Mouse (Mus musculus): ENCODE data around the gene Sec23ip. TPM values are rescaled to one million over a fixed set of nuclear protein-coding genes. Genes with fewer than 3 reads are reported as not detected.
A peak's percentile ranks its signal among the peaks of the same experiment; 100 is the strongest.

Gene Sec23ip
- polyA plus RNA-seq, 1 experiment, result 21.2 TPM

DNA sequence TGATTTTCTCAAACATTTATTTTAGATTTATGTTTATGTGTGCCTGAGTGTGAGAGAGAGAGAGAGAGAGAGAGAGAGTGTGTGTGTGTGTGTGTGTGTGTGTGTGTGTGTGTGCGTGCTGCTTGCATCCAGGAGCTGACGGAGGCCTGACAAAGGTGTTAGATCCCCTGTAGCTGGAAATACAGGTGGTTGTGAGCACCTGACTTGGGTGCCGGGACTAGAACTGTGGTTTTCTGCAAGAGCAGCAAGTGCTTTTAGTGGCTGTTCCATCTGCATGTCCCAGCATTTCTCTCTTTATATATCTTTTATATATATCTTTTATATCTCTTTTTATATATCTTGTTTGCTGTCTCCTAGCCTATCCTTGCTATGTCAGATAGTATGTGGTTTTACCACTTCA lies 37.1 kb downstream of the Sec23ip start:
- Histone ChIP-seq H3K79me2 (ENCODE audit: control insufficient read depth, insufficient read depth) (no peaks in the 10 kb centered on the region), H3ac (ENCODE audit: control insufficient read depth, insufficient read length, low read depth) (no peak overlapping the region), H3K36me3 (ENCODE audit: control insufficient read depth, insufficient read depth) (peaks cover 58% of the 10 kb centered on the region), H3K4me3 (ENCODE audit: insufficient read depth, poor library complexity, severe bottlenecking) (no peak overlapping the region), H3K27me3 (ENCODE audit: control insufficient read depth, insufficient read depth, insufficient read length) (no peaks in the 10 kb centered on the region), H3K79me3 (ENCODE audit: low read depth) (no peaks in the 10 kb centered on the region)
- no peak for TF ChIP-seq MAX (IDR thresholded peaks at IDR 0.05)
- TF ChIP-seq MYOD1 (IDR thresholded peaks at IDR 0.05; ENCODE audit: control insufficient read depth, insufficient read length, low read depth), result no peak
- no peak for TF ChIP-seq USF1 (IDR thresholded peaks at IDR 0.05; ENCODE audit: low read depth)
- no peak for TF ChIP-seq MYOG (IDR thresholded peaks at IDR 0.05; ENCODE audit: control insufficient read depth, extremely low read depth, insufficient read length)
- TF ChIP-seq CTCF (IDR thresholded peaks at IDR 0.05; ENCODE audit: control insufficient read depth, insufficient read depth, insufficient read length), result no peak
- no peak for TF ChIP-seq CEBPB (IDR thresholded peaks at IDR 0.05; ENCODE audit: low read depth)

DNA sequence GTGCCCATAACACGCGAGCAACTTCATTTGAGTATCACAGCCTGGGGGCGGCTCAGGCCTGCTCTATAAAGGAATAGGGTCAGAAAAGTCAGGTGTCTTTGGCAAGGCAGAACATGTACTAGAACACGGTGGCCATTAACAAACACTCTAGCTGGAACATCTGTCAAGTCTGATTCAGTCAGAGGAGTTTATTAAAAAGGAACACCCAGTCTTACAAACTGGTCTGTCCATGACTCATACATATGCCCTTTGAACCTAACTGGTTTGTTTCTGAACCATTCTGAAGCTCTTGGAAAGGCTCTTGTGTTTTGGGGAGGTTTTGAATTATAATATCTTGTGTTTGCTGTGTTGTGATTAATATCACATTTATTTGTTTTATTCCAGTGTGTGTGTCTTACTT lies 45.3 kb downstream of the Sec23ip start:
- H3K79me3 ChIP-seq (ENCODE audit: low read depth), result no peaks in the 10 kb centered on the region
- H3K79me2 ChIP-seq (ENCODE audit: control insufficient read depth, insufficient read depth), result no peaks in the 10 kb centered on the region
- TF ChIP-seq CTCF (IDR thresholded peaks at IDR 0.05; ENCODE audit: control insufficient read depth, insufficient read depth, insufficient read length) (no peak), MAX (IDR thresholded peaks at IDR 0.05) (no peak), USF1 (IDR thresholded peaks at IDR 0.05; ENCODE audit: low read depth) (no peak), MYOG (IDR thresholded peaks at IDR 0.05; ENCODE audit: control insufficient read depth, extremely low read depth, insufficient read length) (no peak), CEBPB (IDR thresholded peaks at IDR 0.05; ENCODE audit: low read depth) (no peak)
- H3K4me3 ChIP-seq (ENCODE audit: insufficient read depth, poor library complexity, severe bottlenecking), result no peak overlapping the region
- peaks cover 4% of the 10 kb centered on the region for H3K27me3 ChIP-seq (ENCODE audit: control insufficient read depth, insufficient read depth, insufficient read length)
- H3K36me3 ChIP-seq (ENCODE audit: control insufficient read depth, insufficient read depth), result peaks cover 3% of the 10 kb centered on the region
- no peak overlapping the region for H3ac ChIP-seq (ENCODE audit: control insufficient read depth, insufficient read length, low read depth)

DNA sequence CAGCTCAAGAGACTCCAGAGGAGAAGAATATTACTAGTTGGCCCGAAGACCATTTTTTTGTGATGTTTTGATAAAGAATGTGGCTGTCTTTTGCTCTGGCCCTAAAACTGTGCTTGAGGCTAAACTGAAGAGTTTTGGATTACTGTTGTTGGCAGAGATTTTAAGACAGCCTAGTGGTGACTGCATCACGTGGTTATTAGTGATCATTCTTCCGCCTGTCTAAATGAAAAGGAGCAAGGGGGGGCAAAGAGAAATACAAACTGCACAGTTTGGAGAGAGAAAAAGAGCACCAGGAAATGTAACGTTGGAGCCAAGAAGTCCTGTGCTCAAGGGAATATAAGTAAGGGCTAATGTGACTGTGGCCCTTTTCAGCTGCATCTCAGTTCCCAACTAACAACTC lies 48.7 kb downstream of the Sec23ip start:
- TF ChIP-seq MYOD1 (IDR thresholded peaks at IDR 0.05; ENCODE audit: control insufficient read depth, insufficient read length, low read depth), result no peak
- no peak for TF ChIP-seq CTCF (IDR thresholded peaks at IDR 0.05; ENCODE audit: control insufficient read depth, insufficient read depth, insufficient read length)
- TF ChIP-seq USF1 (IDR thresholded peaks at IDR 0.05; ENCODE audit: low read depth), result peak; percentile 18
- no peaks in the 10 kb centered on the region for H3K79me2 ChIP-seq (ENCODE audit: control insufficient read depth, insufficient read depth)
- H3K36me3 ChIP-seq (ENCODE audit: control insufficient read depth, insufficient read depth), result no peaks in the 10 kb centered on the region
- no peaks in the 10 kb centered on the region for H3K79me3 ChIP-seq (ENCODE audit: low read depth)
- H3K27me3 ChIP-seq (ENCODE audit: control insufficient read depth, insufficient read depth, insufficient read length), result peaks cover 4% of the 10 kb centered on the region
- H3ac ChIP-seq (ENCODE audit: control insufficient read depth, insufficient read length, low read depth), result no peak overlapping the region
- no peak overlapping the region for H3K4me3 ChIP-seq (ENCODE audit: insufficient read depth, poor library complexity, severe bottlenecking)

DNA sequence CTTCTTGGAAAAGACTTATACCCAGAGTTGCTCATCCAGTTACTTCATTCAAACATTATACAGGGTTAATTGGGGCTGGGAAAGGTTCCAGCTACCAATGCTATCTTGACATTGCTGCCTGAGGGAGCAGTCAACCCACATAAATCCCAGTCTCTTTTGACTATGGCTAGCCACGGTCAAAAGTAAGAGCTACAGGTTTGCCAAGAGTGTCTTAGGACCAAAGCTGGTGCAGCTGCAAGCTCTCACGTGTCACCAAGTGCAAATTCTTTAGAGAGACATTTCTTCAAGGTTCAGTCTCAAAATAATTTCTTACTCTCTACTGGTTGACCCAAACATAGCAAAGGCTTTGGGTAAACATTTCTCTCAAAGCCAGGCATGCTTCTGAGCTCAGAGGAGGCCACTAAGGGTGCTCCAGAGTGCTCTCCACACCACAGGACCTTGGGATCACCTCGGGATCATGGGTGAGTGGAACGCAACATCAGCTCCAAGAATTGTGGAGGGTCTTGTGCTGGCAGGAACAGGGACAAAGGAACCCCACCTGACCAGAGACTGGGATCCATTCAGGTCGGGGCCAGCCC lies 80.3 kb downstream of the Sec23ip start:
- no peak overlapping the region for H3ac ChIP-seq (ENCODE audit: control insufficient read depth, insufficient read length, low read depth)
- H3K36me3 ChIP-seq (ENCODE audit: control insufficient read depth, insufficient read depth), result no peaks in the 10 kb centered on the region
- peaks cover under 1% of the 10 kb centered on the region for H3K27me3 ChIP-seq (ENCODE audit: control insufficient read depth, insufficient read depth, insufficient read length)
- H3K4me3 ChIP-seq (ENCODE audit: insufficient read depth, poor library complexity, severe bottlenecking), result no peak overlapping the region
- TF ChIP-seq CTCF (IDR thresholded peaks at IDR 0.05; ENCODE audit: control insufficient read depth, insufficient read depth, insufficient read length) (no peak), USF1 (IDR thresholded peaks at IDR 0.05; ENCODE audit: low read depth) (no peak), MYOD1 (IDR thresholded peaks at IDR 0.05; ENCODE audit: control insufficient read depth, insufficient read length, low read depth) (no peak)
- no peaks in the 10 kb centered on the region for H3K79me3 ChIP-seq (ENCODE audit: low read depth)
- H3K79me2 ChIP-seq (ENCODE audit: control insufficient read depth, insufficient read depth), result no peaks in the 10 kb centered on the region

DNA sequence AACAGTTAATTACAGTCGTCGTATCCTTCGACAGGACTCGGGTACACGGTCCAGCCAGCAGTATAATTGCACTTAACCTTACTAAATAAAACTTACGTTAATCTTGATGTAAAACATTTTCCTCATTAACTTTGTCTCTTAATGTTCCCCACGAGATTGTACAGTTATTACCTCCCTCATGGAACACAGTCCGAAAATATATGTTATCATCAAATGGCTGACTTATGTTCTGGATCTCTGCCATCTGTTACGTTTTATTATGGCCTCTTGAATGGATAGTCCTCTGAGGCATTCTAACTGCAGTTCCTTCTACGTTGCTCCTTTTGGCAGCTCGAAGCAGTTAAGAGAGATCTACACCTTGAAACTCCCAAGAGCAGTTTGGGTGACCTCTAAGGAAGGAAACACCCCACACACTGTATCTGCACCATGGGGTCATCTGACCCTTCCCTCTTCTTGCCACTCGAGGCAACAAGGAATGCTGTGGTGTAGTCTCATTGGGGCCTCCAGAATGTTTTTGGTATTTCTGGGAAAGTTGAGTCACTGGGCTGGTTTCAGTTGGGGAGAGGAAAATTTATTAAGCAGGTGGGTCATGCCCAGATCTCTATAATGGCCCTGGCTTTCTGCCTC lies 87.8 kb downstream of the Sec23ip start:
- Histone ChIP-seq H3K79me3 (ENCODE audit: low read depth) (no peaks in the 10 kb centered on the region), H3K79me2 (ENCODE audit: control insufficient read depth, insufficient read depth) (no peaks in the 10 kb centered on the region), H3K4me3 (ENCODE audit: insufficient read depth, poor library complexity, severe bottlenecking) (no peak overlapping the region), H3K36me3 (ENCODE audit: control insufficient read depth, insufficient read depth) (no peaks in the 10 kb centered on the region), H3K27me3 (ENCODE audit: control insufficient read depth, insufficient read depth, insufficient read length) (peaks cover 5% of the 10 kb centered on the region), H3ac (ENCODE audit: control insufficient read depth, insufficient read length, low read depth) (no peak overlapping the region)
- TF ChIP-seq USF1 (IDR thresholded peaks at IDR 0.05; ENCODE audit: low read depth), result no peak
- TF ChIP-seq MAX (IDR thresholded peaks at IDR 0.05), result no peak
- TF ChIP-seq MYOD1 (IDR thresholded peaks at IDR 0.05; ENCODE audit: control insufficient read depth, insufficient read length, low read depth), result no peak
- TF ChIP-seq FOSL1 (IDR thresholded peaks at IDR 0.05; ENCODE audit: insufficient read depth, low read length, poor library complexity, severe bottlenecking), result no peak

DNA sequence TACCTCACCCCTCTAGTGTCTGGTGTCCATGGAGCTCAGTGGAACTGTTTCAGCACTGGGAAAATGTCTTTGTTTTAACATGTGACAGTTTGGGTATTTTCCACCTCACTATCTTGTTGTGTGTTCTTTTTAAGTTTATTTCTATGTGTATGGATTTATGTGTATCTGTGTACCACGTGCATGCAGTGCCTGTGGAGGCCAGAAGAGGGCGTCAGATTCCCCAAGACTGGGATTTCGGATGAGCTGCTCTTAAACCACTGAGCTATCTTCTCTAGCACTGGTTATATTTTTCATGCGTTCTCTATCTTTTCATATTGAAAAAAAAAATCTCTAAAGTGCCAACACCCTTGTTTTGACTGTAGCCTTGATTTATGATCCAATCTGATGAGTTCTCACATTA lies 88.5 kb downstream of the Sec23ip start:
- Histone ChIP-seq H3K79me3 (ENCODE audit: low read depth) (no peaks in the 10 kb centered on the region), H3ac (ENCODE audit: control insufficient read depth, insufficient read length, low read depth) (no peak overlapping the region), H3K79me2 (ENCODE audit: control insufficient read depth, insufficient read depth) (no peaks in the 10 kb centered on the region), H3K36me3 (ENCODE audit: control insufficient read depth, insufficient read depth) (no peaks in the 10 kb centered on the region), H3K27me3 (ENCODE audit: control insufficient read depth, insufficient read depth, insufficient read length) (peaks cover 5% of the 10 kb centered on the region), H3K4me3 (ENCODE audit: insufficient read depth, poor library complexity, severe bottlenecking) (no peak overlapping the region)
- TF ChIP-seq CEBPB (IDR thresholded peaks at IDR 0.05; ENCODE audit: low read depth), result no peak
- TF ChIP-seq CTCF (IDR thresholded peaks at IDR 0.05; ENCODE audit: control insufficient read depth, insufficient read depth, insufficient read length), result no peak
- TF ChIP-seq MAX (IDR thresholded peaks at IDR 0.05), result no peak
- TF ChIP-seq MYOD1 (IDR thresholded peaks at IDR 0.05; ENCODE audit: control insufficient read depth, insufficient read length, low read depth), result no peak
- no peak for TF ChIP-seq MYOG (IDR thresholded peaks at IDR 0.05; ENCODE audit: control insufficient read depth, extremely low read depth, insufficient read length)
- no peak for TF ChIP-seq USF1 (IDR thresholded peaks at IDR 0.05; ENCODE audit: low read depth)
- no peak for TF ChIP-seq FOSL1 (IDR thresholded peaks at IDR 0.05; ENCODE audit: insufficient read depth, low read length, poor library complexity, severe bottlenecking)

Small RNA genes within 50 kb of the gene (microRNA-seq; reads per million reads assigned to microRNA genes)
- not detected for gene Gm25778 (ENCODE audit: borderline microRNAs expressed)

Other genes with a start within 250 kb of the Sec23ip start
- gene Bag3, start 221.3 kb upstream of the Sec23ip start, polyA plus RNA-seq (2012; fragmentation: generic; extraction: Trizol), result 78.2 TPM
- 6.1 TPM for gene Inpp5f, start 133.6 kb upstream of the Sec23ip start, polyA plus RNA-seq (2012; fragmentation: generic; extraction: Trizol)
- gene Mcmbp, start 4.4 kb upstream of the Sec23ip start, polyA plus RNA-seq (2012; fragmentation: generic; extraction: Trizol), result 24.3 TPM

All from C2C12 (cell line).